Mouse (Mus musculus): Measurements from ENCODE around the gene Sgip1.

The Sgip1 gene

DNA sequence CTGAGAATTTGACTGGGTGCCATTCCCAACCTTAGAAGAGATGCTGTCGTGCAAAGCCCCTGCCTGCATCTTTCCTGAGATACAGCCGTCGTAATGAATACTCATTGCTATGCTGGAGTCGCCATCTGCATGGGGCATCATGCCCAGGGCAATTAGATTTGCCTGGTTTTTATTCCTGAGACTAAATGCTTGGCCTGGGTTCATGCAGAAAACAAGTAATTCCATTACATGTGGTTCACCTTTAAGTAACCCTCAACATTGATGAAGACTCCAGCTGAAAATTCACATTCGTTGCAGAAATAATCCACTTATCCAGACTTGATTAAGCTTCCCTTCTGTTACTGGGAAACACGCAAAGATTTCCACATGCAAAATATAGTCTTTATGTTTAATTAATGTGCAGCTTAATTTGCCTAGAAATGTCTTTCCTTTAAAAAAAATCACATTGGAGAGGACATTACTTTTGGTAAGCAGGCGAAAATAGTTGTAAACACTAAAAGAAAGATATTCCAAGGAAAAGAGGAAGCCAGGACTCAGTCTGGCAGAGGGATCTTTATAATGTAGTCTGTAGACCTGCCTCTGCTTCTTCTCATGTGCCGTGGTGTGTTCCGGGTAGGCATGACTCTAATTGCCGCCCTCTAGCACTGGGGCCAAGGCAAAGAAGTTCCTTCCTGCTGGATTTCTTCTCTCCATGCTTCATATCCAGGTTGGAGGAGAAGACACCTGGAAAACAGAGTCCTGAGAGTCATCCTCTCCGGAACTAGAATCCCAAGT lies 100.0 kb downstream of the Sgip1 start:
- no peak for DNase-seq (ENCODE audit: low spot score in 2 of 2)

DNA sequence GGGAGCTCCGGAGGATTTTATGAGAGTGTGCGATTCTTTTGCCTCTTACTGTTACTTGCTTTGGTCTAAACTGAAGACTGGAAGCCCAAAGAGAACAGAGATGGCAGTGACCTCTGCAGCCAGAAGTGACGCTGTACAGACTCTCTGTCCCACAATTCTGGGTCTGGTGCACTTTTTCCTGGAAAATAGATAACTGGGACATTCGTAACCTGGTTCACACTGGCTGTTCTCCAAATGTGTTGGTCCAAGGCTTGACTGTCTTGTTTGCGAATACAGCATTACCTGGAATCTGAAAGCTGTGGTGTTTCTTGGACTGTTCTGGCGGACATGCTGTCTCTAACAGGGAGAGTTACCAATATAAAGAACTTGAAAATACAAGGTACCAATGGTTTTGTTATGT lies 109.4 kb downstream of the Sgip1 start:
- DNase-seq (ENCODE audit: low spot score in 2 of 2) = no peak

DNA sequence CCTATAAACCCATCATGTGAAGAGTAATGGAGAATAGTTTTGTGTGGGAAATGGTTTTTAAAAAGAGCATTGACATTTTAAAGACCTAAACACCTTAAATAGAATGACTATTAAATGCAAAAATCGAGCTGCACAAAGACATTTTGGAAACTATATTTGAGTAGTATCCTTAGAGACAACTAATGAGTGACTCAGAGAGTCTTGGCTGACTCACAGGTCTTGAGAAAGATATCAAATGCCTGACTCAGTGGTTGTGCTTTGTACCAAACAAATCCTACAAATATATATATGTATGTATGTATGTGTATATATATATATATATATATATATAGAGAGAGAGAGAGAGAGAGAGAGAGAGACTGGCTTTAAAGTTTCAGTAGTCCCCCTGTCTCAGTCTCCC lies 110.1 kb downstream of the Sgip1 start:
- no peak for DNase-seq (ENCODE audit: low spot score in 2 of 2)

GRCm38 (mm10) chr4:102852290-102852689 lies 111.2 kb downstream of the Sgip1 start:
- DNase-seq (ENCODE audit: low spot score in 2 of 2) = no peak

DNA sequence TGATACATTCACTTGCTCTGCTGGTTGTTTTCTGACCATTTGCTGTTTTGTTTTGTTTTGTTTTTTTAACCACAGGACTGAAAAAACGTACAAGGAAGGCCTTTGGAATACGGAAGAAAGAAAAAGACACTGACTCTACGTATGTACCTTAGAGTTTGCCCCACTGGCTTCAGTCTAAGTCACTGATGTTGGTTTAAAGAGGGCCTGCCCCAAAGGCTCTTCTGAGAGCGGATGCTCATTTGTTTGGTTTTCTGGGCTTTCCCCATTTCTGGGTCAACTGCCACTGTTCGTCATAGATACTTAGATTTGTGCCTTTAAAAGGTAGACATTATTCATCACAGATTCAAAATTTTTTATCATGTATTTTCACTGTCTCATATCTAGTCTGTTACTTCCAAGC lies 111.7 kb downstream of the Sgip1 start:
- no peak for DNase-seq (ENCODE audit: low spot score in 2 of 2)

DNA sequence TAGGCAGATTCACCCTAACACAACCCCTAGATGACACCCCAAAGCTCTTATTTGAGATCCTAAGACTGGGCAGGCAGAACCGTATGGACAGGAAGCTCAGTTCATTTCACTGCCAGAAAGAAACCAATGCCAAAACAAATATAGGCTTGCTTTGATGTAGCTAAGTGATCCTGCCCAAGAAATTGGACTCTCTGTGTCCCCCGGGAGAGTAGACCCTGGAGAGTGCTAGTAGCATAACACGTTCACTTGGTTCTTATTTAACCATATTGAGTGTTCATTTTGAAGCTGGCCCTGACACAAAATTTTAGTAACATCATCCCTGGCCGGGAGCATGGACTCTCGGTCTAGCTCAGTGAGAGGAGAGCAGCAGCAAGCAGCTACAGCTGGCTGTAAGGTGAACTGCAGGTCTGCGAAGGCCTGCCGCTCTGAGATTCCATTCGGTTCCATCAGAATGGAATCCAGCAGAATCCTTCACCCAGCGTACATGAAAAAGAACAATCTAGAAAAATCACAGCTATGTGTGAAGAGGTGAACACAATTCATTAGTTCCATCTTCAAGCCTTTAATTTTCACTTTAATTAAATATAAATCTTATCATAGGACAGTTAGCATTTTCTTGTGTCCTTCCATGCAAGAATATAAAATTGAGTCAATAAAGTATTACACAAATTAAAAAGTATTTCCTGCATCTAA lies 112.4 kb downstream of the Sgip1 start:
- no peak for DNase-seq (ENCODE audit: low spot score in 2 of 2)

- DNase-seq (ENCODE audit: low spot score in 2 of 2) = no peak
Observed at GRCm38 (mm10) chr4:102854928-102855892, 114.1 kb downstream of the Sgip1 start.

- DNase-seq (ENCODE audit: low spot score in 2 of 2) = no peak
Observed at GRCm38 (mm10) chr4:102856086-102856485, 115.0 kb downstream of the Sgip1 start.

- peak in 1 of 2 experiments; percentile 15 for DNase-seq (ENCODE audit: low spot score in 2 of 2)
Observed at GRCm38 (mm10) chr4:102859259-102860194, 118.4 kb downstream of the Sgip1 start.

- DNase-seq (ENCODE audit: low spot score in 2 of 2) = no peak
Observed at GRCm38 (mm10) chr4:102862751-102863710, 121.9 kb downstream of the Sgip1 start.

DNA sequence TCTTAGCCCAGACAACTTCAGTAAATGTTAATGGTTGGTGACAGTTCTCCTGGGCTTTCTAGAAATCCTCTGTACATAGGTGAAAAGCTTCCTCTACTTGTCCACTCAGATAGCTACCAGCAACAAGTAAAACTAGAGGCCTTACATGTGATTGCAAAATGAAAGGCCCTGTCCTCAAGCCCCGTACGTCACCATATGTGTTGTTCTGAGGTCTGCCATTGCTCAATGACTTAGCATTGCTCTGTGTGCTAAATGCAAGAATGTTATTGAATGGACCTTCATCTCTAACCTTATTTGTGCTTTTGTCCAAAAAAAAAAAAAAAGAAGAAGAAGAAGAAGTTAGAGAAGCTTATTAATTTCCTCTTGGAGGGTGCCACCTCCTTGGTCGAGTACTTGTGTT lies 125.4 kb downstream of the Sgip1 start:
- no peak for DNase-seq (ENCODE audit: low spot score in 2 of 2)

- no peak for DNase-seq (ENCODE audit: low spot score in 2 of 2)
Observed at GRCm38 (mm10) chr4:102871274-102871673, 130.2 kb downstream of the Sgip1 start.

DNA sequence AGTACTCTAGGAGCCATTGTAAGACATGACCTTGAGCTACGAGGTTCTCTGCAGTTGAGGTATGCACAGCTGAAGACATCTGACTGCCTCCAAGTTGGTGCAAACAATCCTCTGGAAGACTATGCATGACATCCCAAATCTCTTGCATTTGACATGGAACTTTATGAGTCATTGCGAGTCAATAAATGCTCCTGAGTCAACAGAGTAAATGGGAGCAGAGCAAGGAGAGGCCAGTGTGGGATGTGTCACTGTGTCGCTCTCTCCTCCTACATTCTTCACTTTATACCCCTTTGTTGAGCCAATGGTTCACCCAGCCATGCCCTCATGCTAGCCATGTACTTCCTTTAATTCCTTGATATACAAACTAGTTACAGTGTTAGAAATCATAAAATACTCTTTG lies 142.0 kb downstream of the Sgip1 start:
- DNase-seq (ENCODE audit: low spot score in 2 of 2) = no peak

DNA sequence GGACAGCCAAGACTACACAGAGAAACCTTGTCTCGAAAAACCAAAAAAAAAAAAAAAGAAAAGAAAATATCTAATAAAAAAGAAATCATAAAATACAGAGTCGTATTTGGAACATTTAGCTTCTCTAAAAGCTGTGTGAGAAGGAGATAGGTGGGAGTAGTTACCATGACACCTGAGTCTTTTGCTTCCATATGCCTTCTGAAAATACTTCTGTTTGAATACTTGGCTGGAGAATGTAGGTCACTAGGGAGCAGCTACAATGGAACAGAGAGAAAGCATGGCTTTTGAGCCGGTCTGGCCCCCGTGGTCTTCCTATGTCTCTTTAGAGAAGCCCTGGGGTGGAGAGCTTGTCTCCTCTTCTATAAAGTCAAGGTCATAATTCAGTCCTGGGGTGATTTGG lies 143.1 kb downstream of the Sgip1 start:
- no peak for DNase-seq (ENCODE audit: low spot score in 2 of 2)

DNA sequence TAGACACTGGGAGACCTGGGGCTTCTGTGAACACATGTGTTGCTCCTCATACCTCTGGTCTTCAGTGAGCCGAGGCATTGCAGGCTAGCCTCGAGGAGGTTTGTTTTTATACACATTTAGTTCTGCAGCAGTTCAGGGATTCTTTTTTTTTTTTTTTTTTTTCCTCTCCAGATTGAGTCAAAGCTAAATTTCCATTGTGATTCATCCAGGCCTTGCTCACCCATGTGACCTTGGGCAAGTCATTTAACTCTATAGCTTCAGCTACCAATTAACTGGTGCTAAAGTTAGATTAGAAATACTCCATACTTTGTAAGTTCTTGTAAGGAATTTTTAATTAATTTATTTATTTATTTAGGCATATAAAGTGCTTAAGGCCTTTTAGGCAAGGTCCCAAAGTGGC lies 145.4 kb downstream of the Sgip1 start:
- DNase-seq (ENCODE audit: low spot score in 2 of 2) = no peak

DNA sequence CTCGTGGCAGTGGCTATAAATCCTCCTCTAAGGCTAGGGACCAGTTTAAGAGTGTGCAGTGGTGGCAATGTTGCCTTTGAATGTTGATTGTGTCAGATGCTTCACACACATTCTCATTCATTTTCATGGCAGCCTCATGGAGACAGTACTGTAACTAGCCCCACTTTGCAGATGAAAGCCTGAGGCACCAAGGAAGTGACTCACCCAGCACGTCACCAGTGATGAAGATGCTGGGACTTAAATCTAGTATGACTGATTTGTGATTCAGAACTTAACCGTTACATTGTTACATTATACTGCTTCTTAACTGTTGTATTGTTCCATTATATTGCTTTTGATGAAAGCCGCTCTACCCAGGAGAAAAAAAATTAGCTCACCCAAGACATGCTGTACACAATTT lies 145.8 kb downstream of the Sgip1 start:
- no peak for DNase-seq (ENCODE audit: low spot score in 2 of 2)

DNA sequence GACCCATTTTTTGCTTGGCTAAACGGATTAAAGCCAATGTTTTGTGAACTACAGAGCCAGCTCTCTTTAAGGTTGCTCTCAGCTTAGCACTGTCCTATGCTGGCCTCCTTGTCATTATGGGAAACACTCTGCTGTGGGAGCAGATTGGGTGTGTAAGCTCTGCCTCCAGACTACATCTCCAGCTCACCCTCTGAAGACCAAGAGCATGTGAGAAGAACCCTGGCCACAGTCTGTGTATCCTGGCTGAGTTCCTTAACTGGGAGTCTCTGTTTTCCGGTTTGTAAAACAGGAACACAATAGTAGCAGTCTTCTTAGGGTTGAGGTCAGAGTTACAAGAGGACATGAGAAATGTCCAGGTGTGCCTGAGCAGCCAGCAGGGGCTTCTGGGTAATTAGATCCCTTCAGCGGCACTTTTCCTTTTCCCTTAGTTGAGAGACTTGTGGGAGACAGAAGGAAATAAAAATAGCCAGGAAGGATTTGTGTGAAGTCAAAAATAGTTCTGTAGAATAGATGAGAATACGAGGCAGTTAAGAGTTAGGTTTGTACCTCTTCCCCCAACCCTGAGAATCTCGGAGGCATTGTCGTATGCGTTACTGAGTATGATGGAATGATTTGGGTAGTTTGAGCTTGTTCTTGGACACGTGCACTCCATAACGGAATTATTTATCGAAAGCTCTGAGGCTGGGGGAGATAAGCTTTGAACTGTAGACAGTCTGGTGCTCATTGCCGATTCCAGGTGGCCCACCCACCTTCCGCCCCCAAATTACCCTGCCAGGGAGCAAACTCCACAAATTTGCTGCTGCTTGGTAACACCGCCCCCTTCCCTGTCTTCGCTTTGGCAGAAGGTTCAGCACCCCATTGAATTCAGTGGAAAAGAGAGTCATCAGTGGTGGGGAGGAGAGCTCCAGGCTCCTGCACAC lies 146.9 kb downstream of the Sgip1 start:
- no peak for DNase-seq (ENCODE audit: low spot score in 2 of 2)

- DNase-seq (ENCODE audit: low spot score in 2 of 2) = no peak
Observed at GRCm38 (mm10) chr4:102895866-102896265, 154.8 kb downstream of the Sgip1 start.

- DNase-seq (ENCODE audit: low spot score in 2 of 2) = no peak
Observed at GRCm38 (mm10) chr4:102898987-102899386, 157.9 kb downstream of the Sgip1 start.

Measured in spleen, postnatal 10 days (tissue).